ENCODE assay signal across 21 mouse cellular contexts in genomic region chr12:28135810-28136592, GRCm38 (mm10).
DNase-seq lines count a peak whose midpoint lies in the region; ATAC-seq and TF ChIP-seq lines count a peak whose summit lies in the region.
"Had no signal": no experiment of that assay in that cellular context is flagged by ENCODE, and none has a peak within 500 bp of the region (broad histone marks: within the 10 kb centered on the region; RNA-seq: fewer than 3 reads in every experiment).

No protein-coding gene starts in this region.

- WGBS in forebrain, embryonic 14.5 days: 66% methylated on average over 4 of the region's 4 CpGs
- 43% methylated on average over 4 of the region's 4 CpGs for WGBS in midbrain, embryonic 16.5 days

- no peak for TF ChIP-seq CTCF in brain, embryonic 14.5 days (IDR thresholded peaks at IDR 0.05; ENCODE audit: borderline replicate concordance, extremely low read depth, insufficient read depth, insufficient read length)

- intact Hi-C loops in heart, postnatal 36 days (cut with DNase I): no loop called here

- H3K9me3 ChIP-seq in forebrain, embryonic 14.5 days (replicated peaks; ENCODE audit: control insufficient read depth, low read length): no peaks in the 10 kb centered on the region
- no peaks in the 10 kb centered on the region for H3K9me3 ChIP-seq in midbrain, embryonic 16.5 days (replicated peaks; ENCODE audit: control insufficient read depth, low read length, poor library complexity, severe bottlenecking)
- H3K9me3 ChIP-seq: embryonic facial prominence, embryonic 15.5 days; heart, embryonic 12.5 days had no signal

- H3K9ac ChIP-seq in forebrain, embryonic 14.5 days (ENCODE audit: low read length): no peak overlapping the region
- no peak overlapping the region for H3K9ac ChIP-seq in midbrain, embryonic 16.5 days (ENCODE audit: low read depth, low read length)
- H3K9ac ChIP-seq: embryonic facial prominence, embryonic 15.5 days; heart, embryonic 12.5 days had no signal

- peak; percentile 16 to 34 for DNase-seq in layer of hippocampus, postnatal 10 days (ENCODE audit: low spot score in 2 of 2)
- DNase-seq in layer of hippocampus, postnatal 25 days (ENCODE audit: extremely low spot score in 1 of 2, low spot score in 1 of 2): no peak
- peak; percentile 82 for DNase-seq in brain, embryonic 14.5 days (ENCODE audit: low read depth)
- peak; percentile 55 for DNase-seq in forebrain, embryonic 14.5 days (ENCODE audit: low spot score)
- DNase-seq in lung, postnatal 4 days: no peak
- no peak for DNase-seq in heart, postnatal 36 days
- DNase-seq: adrenal gland, adult 2 months; B cell, adult 2 months; cerebellum, adult 2 months; cerebellum, postnatal 36 days; embryo, embryonic 11 days; gastrocnemius, postnatal 14 days; heart, adult 18-20 months; heart, postnatal 10 days; kidney, postnatal 4 days; spleen, adult 18-20 months had no signal

- ATAC-seq in forebrain, embryonic 14.5 days: no peak
- peak; percentile 86 for ATAC-seq in midbrain, embryonic 16.5 days
- ATAC-seq: intestine, postnatal 0 days; lung, postnatal 0 days had no signal

- no peak for TF ChIP-seq POLR2A in brain, embryonic 14.5 days (IDR thresholded peaks at IDR 0.05; ENCODE audit: borderline replicate concordance, extremely low read depth, insufficient read depth, insufficient read length, poor library complexity, severe bottlenecking)

- no peak overlapping the region for H3K4me3 ChIP-seq in forebrain, embryonic 14.5 days (ENCODE audit: low read depth, low read length)
- H3K4me3 ChIP-seq in midbrain, embryonic 16.5 days (ENCODE audit: low read depth, low read length): no peak overlapping the region
- H3K4me3 ChIP-seq: embryonic facial prominence, embryonic 15.5 days; heart, embryonic 12.5 days had no signal

- no peaks in the 10 kb centered on the region for H3K36me3 ChIP-seq in forebrain, embryonic 14.5 days (ENCODE audit: control insufficient read depth, insufficient read depth, low read length)
- no peaks in the 10 kb centered on the region for H3K36me3 ChIP-seq in midbrain, embryonic 16.5 days (ENCODE audit: control insufficient read depth, insufficient read depth, low read length)
- H3K36me3 ChIP-seq: embryonic facial prominence, embryonic 15.5 days; heart, embryonic 12.5 days had no signal

- H3K4me2 ChIP-seq in forebrain, embryonic 14.5 days (ENCODE audit: low read length): no peak overlapping the region
- H3K4me2 ChIP-seq in midbrain, embryonic 16.5 days (ENCODE audit: low read length): no peak overlapping the region
- H3K4me2 ChIP-seq: embryonic facial prominence, embryonic 15.5 days; heart, embryonic 12.5 days had no signal

- no peaks in the 10 kb centered on the region for H3K27me3 ChIP-seq in forebrain, embryonic 14.5 days (replicated peaks; ENCODE audit: control insufficient read depth, insufficient read depth, low read length)
- no peaks in the 10 kb centered on the region for H3K27me3 ChIP-seq in midbrain, embryonic 16.5 days (ENCODE audit: control insufficient read depth, insufficient read depth, low read depth, low read length)
- H3K27me3 ChIP-seq: embryonic facial prominence, embryonic 15.5 days; heart, embryonic 12.5 days had no signal

- H3K27ac ChIP-seq in forebrain, embryonic 14.5 days (ENCODE audit: low read depth, low read length): peak overlapping the region; percentile 18; the same call in 1 of the 2 replicates
- H3K27ac ChIP-seq in midbrain, embryonic 16.5 days (ENCODE audit: low read length): peak overlapping the region; percentile 73
- H3K27ac ChIP-seq: embryonic facial prominence, embryonic 15.5 days had no signal

- peaks cover 3% of the 10 kb centered on the region; the same call in 1 of the 2 replicates for H3K4me1 ChIP-seq in forebrain, embryonic 14.5 days (ENCODE audit: control insufficient read depth, insufficient read depth, low read length)
- peaks cover 7% of the 10 kb centered on the region for H3K4me1 ChIP-seq in midbrain, embryonic 16.5 days (ENCODE audit: control insufficient read depth, insufficient read depth, low read length)
- H3K4me1 ChIP-seq: embryonic facial prominence, embryonic 15.5 days had no signal

Comparison
In these comparisons a context has a peak if more than half of its experiments do, and no peak if none do; other contexts are left out.
1. DNase-seq: peak in layer of hippocampus, postnatal 10 days (2 of 2), brain, embryonic 14.5 days (single experiment) and forebrain, embryonic 14.5 days (single experiment); none in layer of hippocampus, postnatal 25 days (0 of 2), lung, postnatal 4 days (0 of 2) and heart, postnatal 36 days (0 of 2).